Mouse (Mus musculus): ENCODE measurements around the gene Tbkbp1. TPM values are rescaled to one million over a fixed set of nuclear protein-coding genes. Genes with fewer than 3 reads are reported as not detected.

The Tbkbp1 gene
- polyA plus RNA-seq, 1 experiment: 10.4 TPM

DNA sequence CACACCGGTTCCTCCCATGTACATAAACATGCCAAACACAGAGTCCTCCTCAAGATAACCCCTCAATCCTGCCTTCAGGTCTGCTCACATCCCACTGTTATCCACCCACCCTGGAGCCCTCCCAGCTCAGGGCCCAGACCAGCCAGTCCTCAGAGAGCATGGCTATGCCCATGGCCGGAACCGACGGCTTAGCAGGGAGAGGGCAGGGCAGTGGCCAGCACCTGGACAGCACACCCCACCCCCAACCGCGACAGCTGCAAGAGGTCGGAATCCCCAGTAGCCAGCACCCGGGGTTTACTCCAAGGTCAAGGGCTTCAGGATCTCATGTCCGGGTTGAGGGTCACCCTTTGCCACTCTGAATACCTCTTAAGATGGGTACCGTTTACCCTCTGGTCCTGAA lies 31.1 kb downstream of the Tbkbp1 start:
- Histone ChIP-seq H3K4me3 (ENCODE audit: insufficient read depth, low read depth, low read length) (no peak overlapping the region), H3K4me1 (ENCODE audit: control insufficient read depth, insufficient read depth, low read length) (no peaks in the 10 kb centered on the region), H3K36me3 (ENCODE audit: control insufficient read depth, insufficient read depth, low read length) (no peaks in the 10 kb centered on the region), H3K27me3 (replicated peaks; ENCODE audit: control insufficient read depth, insufficient read depth, low read length) (peaks cover under 1% of the 10 kb centered on the region; the same call in 1 of the 2 replicates), H3K27ac (ENCODE audit: insufficient read depth, low read depth, low read length) (no peak overlapping the region)
- DNase-seq: no peak
- 65% methylated on average over 10 of the region's 10 CpGs for WGBS
- TF ChIP-seq CTCF (conservative IDR thresholded peaks at IDR 0.05; ENCODE audit: insufficient read depth, insufficient read length, low read depth, low read length) (no peak), POLR2A (IDR thresholded peaks at IDR 0.05; ENCODE audit: low read depth, low read length) (no peak)

- H3K27ac ChIP-seq (ENCODE audit: insufficient read depth, low read depth, low read length): no peak overlapping the region
- H3K36me3 ChIP-seq (ENCODE audit: control insufficient read depth, insufficient read depth, low read length): no peaks in the 10 kb centered on the region
- TF ChIP-seq POLR2A (IDR thresholded peaks at IDR 0.05; ENCODE audit: low read depth, low read length) (no peak), CTCF (conservative IDR thresholded peaks at IDR 0.05; ENCODE audit: insufficient read depth, insufficient read length, low read depth, low read length) (no peak)
- no peak for DNase-seq
- peaks cover 9% of the 10 kb centered on the region for H3K27me3 ChIP-seq (replicated peaks; ENCODE audit: control insufficient read depth, insufficient read depth, low read length)
- H3K4me1 ChIP-seq (ENCODE audit: control insufficient read depth, insufficient read depth, low read length): no peaks in the 10 kb centered on the region
- 19% methylated on average over 11 of the region's 11 CpGs for WGBS
- H3K4me3 ChIP-seq (ENCODE audit: insufficient read depth, low read depth, low read length): no peak overlapping the region
Measured at GRCm38 (mm10) chr11:97115797-97116196, 35.5 kb downstream of the Tbkbp1 start.

- DNase-seq: no peak
- H3K4me3 ChIP-seq (ENCODE audit: insufficient read depth, low read depth, low read length): peak within 1 kb of the TSS; percentile 21; the same call in 1 of the 2 replicates
- no peaks in the 10 kb centered on the region for H3K36me3 ChIP-seq (ENCODE audit: control insufficient read depth, insufficient read depth, low read length)
- no peaks in the 10 kb centered on the region for H3K4me1 ChIP-seq (ENCODE audit: control insufficient read depth, insufficient read depth, low read length)
- peaks cover 9% of the 10 kb centered on the region for H3K27me3 ChIP-seq (replicated peaks; ENCODE audit: control insufficient read depth, insufficient read depth, low read length)
- no peak within 1 kb of the TSS for H3K27ac ChIP-seq (ENCODE audit: insufficient read depth, low read depth, low read length)
- TF ChIP-seq CTCF (conservative IDR thresholded peaks at IDR 0.05; ENCODE audit: insufficient read depth, insufficient read length, low read depth, low read length): no peak
- no peak for TF ChIP-seq POLR2A (IDR thresholded peaks at IDR 0.05; ENCODE audit: low read depth, low read length)
- WGBS: 1% methylated on average over 87 of the region's 87 CpGs
Measured at GRCm38 (mm10) chr11:97114671-97115601, 36.4 kb downstream of the Tbkbp1 start, which contains the start of gene Tbx21. TSS of gene Tbx21 (minus strand) at chr11:97115331.

DNA sequence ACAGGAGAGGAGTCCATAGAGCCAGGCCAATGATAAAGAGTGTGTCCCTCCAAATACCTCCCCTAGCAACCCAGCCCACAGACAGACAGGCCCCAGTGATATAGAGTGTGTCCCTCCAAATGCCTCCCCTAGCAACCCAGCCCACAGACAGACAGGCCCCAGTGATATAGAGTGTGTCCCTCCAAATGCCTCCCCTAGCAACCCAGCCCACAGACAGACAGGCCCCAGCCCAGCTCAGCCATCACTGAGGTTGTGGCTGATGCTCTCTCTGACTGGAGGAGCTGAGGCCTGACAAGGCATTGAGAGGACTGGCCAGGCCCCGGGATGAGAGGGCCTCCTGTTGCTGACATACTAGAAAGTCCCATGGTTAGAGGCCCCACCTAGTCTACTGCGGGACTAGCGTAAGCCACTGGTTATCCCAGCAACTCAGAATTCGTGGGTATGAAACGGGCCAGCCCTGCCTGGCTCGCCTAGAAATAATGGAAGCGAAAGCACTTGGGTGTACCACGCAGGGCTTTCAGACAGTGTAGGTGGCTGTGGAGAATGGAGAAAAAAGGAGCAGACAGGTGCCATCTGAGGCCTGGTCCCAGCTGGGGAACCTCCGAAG lies 38.7 kb downstream of the Tbkbp1 start:
- no peak overlapping the region for H3K27ac ChIP-seq (ENCODE audit: insufficient read depth, low read depth, low read length)
- WGBS: 94% methylated on average over 9 of the region's 9 CpGs
- DNase-seq: no peak

GRCm38 (mm10) chr11:97108976-97109375 lies 42.3 kb downstream of the Tbkbp1 start:
- Histone ChIP-seq H3K27me3 (replicated peaks; ENCODE audit: control insufficient read depth, insufficient read depth, low read length) (no peaks in the 10 kb centered on the region), H3K4me1 (ENCODE audit: control insufficient read depth, insufficient read depth, low read length) (no peaks in the 10 kb centered on the region), H3K27ac (ENCODE audit: insufficient read depth, low read depth, low read length) (no peak overlapping the region), H3K36me3 (ENCODE audit: control insufficient read depth, insufficient read depth, low read length) (no peaks in the 10 kb centered on the region), H3K4me3 (ENCODE audit: insufficient read depth, low read depth, low read length) (no peak overlapping the region)
- TF ChIP-seq POLR2A (IDR thresholded peaks at IDR 0.05; ENCODE audit: low read depth, low read length): no peak
- no peak for TF ChIP-seq CTCF (conservative IDR thresholded peaks at IDR 0.05; ENCODE audit: insufficient read depth, insufficient read length, low read depth, low read length)
- 83% methylated on average over 16 of the region's 16 CpGs for WGBS
- DNase-seq: no peak

More for the DNA sequence above, 38.7 kb downstream of the Tbkbp1 start:
- Histone ChIP-seq H3K27me3 (replicated peaks; ENCODE audit: control insufficient read depth, insufficient read depth, low read length) (peaks cover 9% of the 10 kb centered on the region), H3K4me3 (ENCODE audit: insufficient read depth, low read depth, low read length) (no peak overlapping the region), H3K36me3 (ENCODE audit: control insufficient read depth, insufficient read depth, low read length) (no peaks in the 10 kb centered on the region), H3K4me1 (ENCODE audit: control insufficient read depth, insufficient read depth, low read length) (no peaks in the 10 kb centered on the region)
- no peak for TF ChIP-seq POLR2A (IDR thresholded peaks at IDR 0.05; ENCODE audit: low read depth, low read length)
- TF ChIP-seq CTCF (conservative IDR thresholded peaks at IDR 0.05; ENCODE audit: insufficient read depth, insufficient read length, low read depth, low read length): no peak

- no peaks in the 10 kb centered on the region for H3K36me3 ChIP-seq (ENCODE audit: control insufficient read depth, insufficient read depth, low read length)
Measured at GRCm38 (mm10) chr11:97104091-97104483, 47.2 kb downstream of the Tbkbp1 start.

More at GRCm38 (mm10) chr11:97104091-97104483, 47.2 kb downstream of the Tbkbp1 start:
- no peak for TF ChIP-seq CTCF (conservative IDR thresholded peaks at IDR 0.05; ENCODE audit: insufficient read depth, insufficient read length, low read depth, low read length)
- no peak for TF ChIP-seq POLR2A (IDR thresholded peaks at IDR 0.05; ENCODE audit: low read depth, low read length)
- no peak overlapping the region for H3K27ac ChIP-seq (ENCODE audit: insufficient read depth, low read depth, low read length)
- H3K27me3 ChIP-seq (replicated peaks; ENCODE audit: control insufficient read depth, insufficient read depth, low read length): no peaks in the 10 kb centered on the region
- DNase-seq: no peak
- WGBS: 94% methylated on average over 9 of the region's 9 CpGs
- H3K4me3 ChIP-seq (ENCODE audit: insufficient read depth, low read depth, low read length): no peak overlapping the region
- H3K4me1 ChIP-seq (ENCODE audit: control insufficient read depth, insufficient read depth, low read length): no peaks in the 10 kb centered on the region
